Mouse (Mus musculus) cerebellum, adult (tissue): ENCODE data around the gene Pafah1b2.

ENCODE experiments used
- ATAC-seq: cut with Nextera tagmentation; 2 replicates; pipeline ENCODE4 v1.9.2; 2017; ENCODE audit warnings: mild to moderate bottlenecking, moderate library complexity, mixed read lengths; ENCODE audit not compliant: insufficient number of reproducible peaks, low FRiP score, low TSS enrichment

The Pafah1b2 gene

GRCm38 (mm10) chr9:45984409-45985228, 27.9 kb downstream of the Pafah1b2 start:
- peak; percentile 92 for ATAC-seq

GRCm38 (mm10) chr9:45983676-45984408, 28.6 kb downstream of the Pafah1b2 start:
- ATAC-seq, result no peak

GRCm38 (mm10) chr9:45981331-45981730, 31.2 kb downstream of the Pafah1b2 start:
- ATAC-seq, result no peak

DNA sequence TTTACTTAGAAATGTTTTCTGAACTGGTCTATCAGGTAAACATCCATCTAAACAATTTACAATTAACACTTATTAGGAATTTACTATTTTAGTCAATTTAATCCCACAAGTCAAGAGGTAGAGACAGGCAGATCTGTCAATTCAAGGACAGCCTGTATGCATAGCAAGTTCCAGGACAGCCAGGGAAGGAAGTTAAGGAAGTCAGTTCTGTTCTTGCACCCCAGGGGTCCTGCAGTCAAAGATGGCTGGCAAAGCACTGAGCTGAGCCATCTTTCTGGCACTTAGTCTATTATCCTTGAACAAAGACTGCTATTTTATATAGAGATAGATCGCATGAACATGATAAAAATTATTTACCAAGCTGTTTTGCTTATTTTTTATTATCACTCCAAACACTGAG, 31.9 kb downstream of the Pafah1b2 start:
- ATAC-seq, result no peak

- ATAC-seq, result no peak
These were observed 32.7 kb downstream of the Pafah1b2 start for GRCm38 (mm10) chr9:45979778-45980177.

DNA sequence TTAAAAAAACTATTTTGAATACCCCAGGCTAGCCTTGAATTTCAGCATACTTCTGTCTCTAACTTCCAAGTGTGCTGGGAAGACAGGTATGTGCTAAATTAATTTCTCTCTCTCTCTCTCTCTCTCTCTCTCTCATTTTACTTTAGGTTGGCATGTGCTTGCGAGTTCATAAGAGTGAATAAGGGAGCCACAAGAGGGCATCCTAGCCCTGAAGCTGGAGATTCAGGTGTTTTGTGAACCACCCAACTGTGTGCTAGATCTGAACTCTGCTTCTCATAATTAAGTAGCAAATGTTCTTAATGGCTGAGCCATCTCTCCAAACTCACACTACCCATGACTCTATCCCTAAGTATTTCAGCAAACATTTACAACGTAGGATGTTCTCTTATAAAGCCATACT, 35.6 kb downstream of the Pafah1b2 start:
- no peak for ATAC-seq

DNA sequence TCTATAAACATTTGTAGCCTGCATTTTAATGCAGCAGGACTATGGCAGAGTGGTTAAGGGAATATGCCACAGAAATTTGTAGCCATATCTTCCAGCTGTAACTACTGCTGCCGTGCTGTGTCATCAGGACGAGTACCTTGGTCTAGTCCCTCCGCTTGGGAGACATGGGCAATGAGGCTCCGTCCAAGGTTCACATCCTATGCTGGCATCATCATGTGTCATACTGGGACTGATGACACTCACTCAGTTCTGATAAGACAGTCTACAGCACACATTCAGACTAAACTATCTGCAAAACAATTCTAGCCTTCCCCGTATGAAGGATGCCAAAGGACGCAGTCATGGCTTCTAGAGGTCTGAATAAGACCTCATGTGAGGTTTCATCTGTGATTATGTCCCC, 48.9 kb downstream of the Pafah1b2 start:
- no peak for ATAC-seq

GRCm38 (mm10) chr9:45961855-45962254, 50.6 kb downstream of the Pafah1b2 start:
- no peak for ATAC-seq

GRCm38 (mm10) chr9:45959661-45960060, 52.8 kb downstream of the Pafah1b2 start:
- no peak for ATAC-seq

DNA sequence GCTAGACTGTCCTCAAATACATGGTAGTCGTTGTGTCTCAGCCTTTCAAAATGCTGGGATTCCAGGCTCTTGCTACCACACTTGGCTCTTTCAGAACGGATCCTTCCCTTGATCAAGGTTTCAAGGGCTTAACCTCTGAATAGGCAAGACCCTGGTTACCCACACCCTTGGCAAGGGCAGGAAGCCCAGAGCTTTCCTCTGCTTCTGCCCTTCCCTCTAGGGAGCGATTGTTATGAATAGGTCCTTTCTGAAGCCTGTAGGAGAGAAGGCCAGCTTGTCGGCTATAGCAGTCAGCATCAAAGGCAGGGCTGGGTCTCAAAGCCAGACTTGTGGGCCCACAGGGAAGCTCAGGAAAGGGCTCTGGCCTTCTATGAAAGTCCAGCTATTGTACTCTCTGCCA, 53.6 kb downstream of the Pafah1b2 start:
- no peak for ATAC-seq

DNA sequence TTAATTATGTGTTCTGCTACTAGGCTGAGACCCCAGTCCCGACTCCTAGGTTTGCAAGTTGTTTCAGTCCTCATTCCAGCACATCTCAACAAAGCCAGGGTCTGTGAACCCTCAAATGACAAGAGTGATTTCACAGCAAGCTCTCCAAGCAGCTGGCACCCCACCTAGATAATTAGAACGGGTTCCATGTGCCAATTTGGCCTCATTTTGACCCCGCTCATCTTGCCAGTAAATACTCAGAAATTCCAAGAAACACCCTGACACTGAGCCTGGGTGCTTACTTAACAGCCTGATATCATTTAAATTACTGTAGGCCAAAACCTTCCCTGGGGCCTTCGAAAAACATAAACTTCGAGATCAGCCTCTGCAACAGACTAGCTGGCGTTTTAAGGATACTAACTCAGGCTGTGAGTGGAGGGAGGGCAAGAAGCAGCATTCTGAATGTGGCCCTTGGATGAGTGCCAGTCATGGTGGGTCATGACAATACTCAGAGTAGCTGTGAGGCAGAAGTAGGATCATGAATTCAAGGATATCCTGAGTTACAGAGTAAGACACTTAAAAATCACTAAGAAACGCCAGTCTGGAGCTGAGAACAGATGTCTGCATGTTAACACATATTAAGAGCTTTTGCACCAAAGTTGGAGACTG, 54.3 kb downstream of the Pafah1b2 start:
- ATAC-seq, result no peak

DNA sequence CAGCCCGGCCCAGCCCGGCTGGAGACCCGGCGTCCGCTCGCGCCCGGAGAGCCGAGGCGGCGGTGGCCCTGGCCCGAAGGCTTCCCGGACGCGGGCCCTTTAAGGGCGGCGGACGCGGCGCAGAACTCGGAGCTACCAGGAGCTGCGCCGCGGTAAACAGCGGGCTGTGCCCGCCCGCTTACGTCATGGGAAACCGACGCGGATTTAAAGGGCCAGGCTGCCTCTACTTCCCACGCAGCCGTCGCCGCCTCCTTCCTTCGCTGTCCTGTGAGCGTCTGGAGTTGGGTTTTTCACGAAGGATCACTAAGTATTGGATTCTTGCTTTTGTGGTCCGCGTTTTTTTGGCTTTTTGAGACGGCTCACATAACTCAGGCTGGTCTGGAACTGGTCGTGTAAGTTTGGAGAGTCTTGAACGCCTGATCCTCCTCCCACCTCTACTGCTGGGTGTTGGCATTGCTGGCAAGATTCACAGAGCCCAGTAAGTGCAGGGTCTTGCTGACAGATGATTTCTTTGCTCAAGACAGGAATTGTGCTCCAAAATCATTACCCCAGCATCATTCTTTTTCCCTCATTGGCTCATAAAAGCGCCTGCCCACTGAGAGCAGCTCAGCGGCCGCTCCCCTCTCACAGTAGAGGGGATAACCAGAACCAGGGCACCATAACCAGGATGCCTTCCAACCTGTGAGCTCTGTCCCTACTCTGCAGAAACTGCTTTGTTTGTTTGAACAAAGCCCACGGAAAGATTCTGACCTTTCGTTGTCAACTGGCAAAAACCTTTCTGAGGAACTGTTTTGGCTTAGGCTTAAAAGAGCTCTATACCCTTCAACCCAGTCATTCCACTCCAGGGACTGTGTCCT, 57.2 kb downstream of the Pafah1b2 start, which contains the start of gene Sidt2:
Sidt2 (minus strand) TSS at position 152 of the 857 bp plus-strand sequence.
- ATAC-seq, result peak; percentile 87

- peak; percentile 46; the same call in 1 of the 2 replicates for ATAC-seq
These were observed 58.0 kb downstream of the Pafah1b2 start for GRCm38 (mm10) chr9:45954294-45955106.

DNA sequence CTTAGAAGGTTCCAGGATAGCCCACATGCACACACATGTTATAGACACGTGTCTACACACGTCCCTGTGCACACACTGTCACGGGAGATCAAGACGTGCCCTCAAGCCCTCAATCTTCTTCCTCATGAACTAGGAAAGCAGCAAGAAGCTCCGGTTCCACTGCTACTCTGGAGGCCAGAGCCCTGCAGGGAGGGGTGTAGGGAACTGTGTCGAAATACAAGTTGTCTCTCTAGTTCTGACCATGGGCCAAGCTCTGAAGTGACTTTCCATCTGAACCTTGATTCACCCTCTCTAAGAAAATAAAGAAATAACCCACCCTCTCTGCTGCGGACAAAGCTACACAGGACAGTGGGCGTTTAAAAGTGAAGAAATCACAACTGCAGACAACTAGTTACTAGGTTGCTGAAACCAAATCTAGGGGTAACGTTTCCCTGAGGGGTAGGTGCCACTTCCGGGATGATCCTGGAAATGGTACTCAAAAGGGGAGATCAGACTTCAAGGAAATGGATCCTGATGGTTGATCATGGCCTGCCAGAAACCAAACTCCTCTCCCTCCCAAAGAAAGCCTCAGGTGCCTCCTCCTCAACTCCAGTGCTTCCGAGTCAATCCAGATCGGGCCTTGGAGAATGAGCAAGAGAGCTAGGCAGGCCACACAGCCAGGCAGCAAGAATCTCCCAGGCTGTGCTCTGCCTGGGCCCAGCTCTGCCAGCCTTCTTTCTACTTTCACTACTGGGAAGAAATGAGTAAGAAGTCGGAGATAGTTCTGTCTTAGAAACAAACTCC, 58.8 kb downstream of the Pafah1b2 start:
- no peak for ATAC-seq

DNA sequence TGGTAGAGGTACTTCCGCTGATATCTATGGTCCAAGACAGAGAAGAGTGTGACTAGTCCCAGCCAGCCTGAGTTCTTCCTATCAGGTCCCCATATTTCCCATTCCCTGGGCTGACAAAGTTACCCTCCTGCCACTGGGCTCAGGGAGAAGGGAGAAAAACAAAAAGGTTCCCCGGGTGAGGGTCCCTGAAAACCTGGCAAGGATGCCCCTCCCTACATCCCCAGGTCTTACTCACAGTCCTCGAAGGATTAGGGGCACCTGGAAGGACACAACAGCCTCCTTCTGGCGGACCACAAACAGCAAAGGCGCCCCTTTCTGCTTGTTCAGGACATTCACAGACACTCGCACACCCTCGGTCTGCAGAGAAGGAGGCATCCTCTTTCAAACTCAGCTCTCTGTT, 59.6 kb downstream of the Pafah1b2 start:
- ATAC-seq, result no peak

GRCm38 (mm10) chr9:45952057-45952456, 60.4 kb downstream of the Pafah1b2 start:
- ATAC-seq, result no peak

DNA sequence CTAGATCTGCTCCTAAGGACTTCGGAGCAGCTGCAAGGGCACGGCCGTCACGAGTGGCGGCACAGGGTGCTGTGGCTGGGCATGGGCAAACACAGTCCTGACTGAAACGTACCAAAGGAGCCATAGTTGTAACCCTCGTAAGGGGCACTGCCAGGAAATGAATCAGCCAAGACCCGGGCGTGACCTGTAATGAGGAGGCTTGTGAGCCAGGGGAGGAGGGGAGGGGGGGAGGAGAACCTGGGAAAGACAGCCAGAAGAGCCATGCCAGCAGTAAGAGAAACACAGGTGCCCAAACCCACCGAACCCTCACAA, 65.7 kb downstream of the Pafah1b2 start:
- ATAC-seq, result no peak

- no peak for ATAC-seq
These were observed 66.2 kb downstream of the Pafah1b2 start for GRCm38 (mm10) chr9:45946182-45946871.
